13 mouse cellular contexts compared by ENCODE assay signal in genomic region chr1:131003037-131003922, GRCm38 (mm10). TPM values are rescaled to one million over a fixed set of nuclear protein-coding genes. Genes with fewer than 3 reads are reported as not detected.
DNase-seq lines count a peak whose midpoint lies in the region; ATAC-seq lines count a peak whose summit lies in the region.
"Had no signal": no experiment of that assay in that cellular context is flagged by ENCODE, and none has a peak within 500 bp of the region (broad histone marks: within the 10 kb centered on the region; RNA-seq: fewer than 3 reads in every experiment).

No protein-coding gene starts in this region.

- no peak for ATAC-seq in embryonic facial prominence, embryonic 11.5 days (replicated peaks; ENCODE audit: insufficient number of reproducible peaks, low FRiP score, low TSS enrichment, low read depth)
- ATAC-seq: forebrain, postnatal 0 days had no signal

- 53% methylated on average over 17 of the region's 17 CpGs for WGBS in embryonic facial prominence, embryonic 11.5 days

- DNase-seq in lung, postnatal 10 days = peak; percentile 7
- DNase-seq in lung, postnatal 25 days (ENCODE audit: low spot score) = no peak
- peak; percentile 37 for DNase-seq in embryonic facial prominence, embryonic 11.5 days (ENCODE audit: low spot score)
- peak; percentile 44 to 52 for DNase-seq in heart, postnatal 10 days
- peak; percentile 10 for DNase-seq in skeletal muscle tissue, adult 2 months (ENCODE audit: low read depth, low spot score)
- no peak for DNase-seq in frontal cortex, postnatal 10 days (ENCODE audit: low spot score in 2 of 2)
- DNase-seq in gastrocnemius, postnatal 10 days = no peak
- no peak for DNase-seq in thymus, postnatal 14 days
- DNase-seq: adrenal gland, postnatal 36 days; cerebellum, postnatal 25 days; forebrain, postnatal 0 days; kidney, adult 11 months; thymus, adult 2 months had no signal

- intact Hi-C loops in heart, postnatal 10 days (cut with DNase I) = no loop called here

- no peak overlapping the region for H3K4me3 ChIP-seq in embryonic facial prominence, embryonic 11.5 days (ENCODE audit: low read depth, low read length)

- H3K9ac ChIP-seq in embryonic facial prominence, embryonic 11.5 days (replicated peaks; ENCODE audit: low read length) = no peak overlapping the region
- H3K9ac ChIP-seq: forebrain, postnatal 0 days had no signal

- H3K4me1 ChIP-seq in embryonic facial prominence, embryonic 11.5 days (ENCODE audit: control insufficient read depth, insufficient read depth, low read length) = no peaks in the 10 kb centered on the region

- no peaks in the 10 kb centered on the region for H3K36me3 ChIP-seq in embryonic facial prominence, embryonic 11.5 days (replicated peaks; ENCODE audit: control insufficient read depth, insufficient read depth, low read depth, low read length)

- H3K27me3 ChIP-seq in embryonic facial prominence, embryonic 11.5 days (ENCODE audit: control insufficient read depth, insufficient read depth, low read length) = no peaks in the 10 kb centered on the region

- no peaks in the 10 kb centered on the region for H3K9me3 ChIP-seq in embryonic facial prominence, embryonic 11.5 days (replicated peaks; ENCODE audit: control insufficient read depth, low read length)

- H3K4me2 ChIP-seq in embryonic facial prominence, embryonic 11.5 days (ENCODE audit: low read depth, low read length) = no peak overlapping the region

- no peak overlapping the region for H3K27ac ChIP-seq in embryonic facial prominence, embryonic 11.5 days (replicated peaks; ENCODE audit: low read depth, low read length)

RNA-seq across cellular contexts. Expression of gene Il10, which starts 16.4 kb away (rescaled TPM):
- polyA plus RNA-seq in embryonic facial prominence, embryonic 11.5 days (2014; fragmentation: Nextera tagmentation; extraction: Ambion mirVana) = not detected in 2 replicates
- total RNA-seq in heart, postnatal 10 days (2021) = not detected
- not detected for total RNA-seq in gastrocnemius, postnatal 10 days (2021)
- total RNA-seq: adrenal gland, postnatal 36 days; forebrain, postnatal 0 days had no signal
- polyA plus RNA-seq: forebrain, postnatal 0 days had no signal

Comparison
In these comparisons a context has a peak if more than half of its experiments do, and no peak if none do; other contexts are left out.
1. DNase-seq: peak in lung, postnatal 10 days (single experiment), embryonic facial prominence, embryonic 11.5 days (single experiment), heart, postnatal 10 days (2 of 2) and skeletal muscle tissue, adult 2 months (single experiment); none in lung, postnatal 25 days (single experiment), frontal cortex, postnatal 10 days (0 of 2), gastrocnemius, postnatal 10 days (single experiment) and thymus, postnatal 14 days (single experiment).